Mouse (Mus musculus): ENCODE data around the gene Negr1. TPM values are rescaled to one million over a fixed set of nuclear protein-coding genes. Genes with fewer than 3 reads are reported as not detected.
A peak's percentile ranks its signal among the peaks of the same experiment; 100 is the strongest.

Gene Negr1
- total RNA-seq, 1 experiment: 0.31 TPM

DNA sequence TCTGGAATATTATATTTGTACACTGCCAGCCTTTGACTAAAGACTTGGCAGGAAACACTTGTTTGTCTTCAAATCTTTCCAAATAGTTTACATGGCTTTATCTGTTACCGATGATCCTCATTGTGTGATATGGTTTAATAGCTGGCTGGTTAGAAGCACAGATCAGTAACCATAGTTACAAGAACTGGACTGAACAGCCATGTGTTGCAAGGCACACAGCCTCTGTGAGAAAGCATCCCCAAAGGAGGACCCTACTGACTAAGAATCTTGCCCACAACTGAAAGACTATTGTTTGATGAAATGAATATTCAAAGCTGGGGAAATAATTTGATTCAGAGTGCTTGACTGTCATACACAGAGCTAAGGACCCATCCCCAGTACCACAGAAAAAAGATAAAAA, 729.7 kb downstream of the Negr1 start:
- Histone ChIP-seq H3K27ac (ENCODE audit: insufficient read depth, low read depth, low read length, poor library complexity, severe bottlenecking) (no peak overlapping the region), H3K9ac (ENCODE audit: insufficient read depth, low read depth, low read length, poor library complexity, severe bottlenecking) (no peak overlapping the region), H3K4me3 (ENCODE audit: insufficient read depth in 1 of 2, low read depth in 1 of 2, low read length in 2 of 2, poor library complexity in 1 of 2, severe bottlenecking in 1 of 2) (no peak overlapping the region), H3K36me3 (ENCODE audit: control insufficient read depth, insufficient read depth, low read length, poor library complexity, severe bottlenecking) (no peaks in the 10 kb centered on the region), H3K9me3 (ENCODE audit: control insufficient read depth, insufficient read depth, low read depth, low read length) (no peaks in the 10 kb centered on the region), H3K4me1 (ENCODE audit: control insufficient read depth in 2 of 2, insufficient read depth in 2 of 2, low read length in 2 of 2, poor library complexity in 1 of 2) (no peaks in the 10 kb centered on the region)
- DNase-seq (ENCODE audit: low read depth, low spot score): no peak
- TF ChIP-seq ZNF384 (IDR thresholded peaks at IDR 0.05; ENCODE audit: low read depth, low read length) (no peak), HCFC1 (IDR thresholded peaks at IDR 0.05; ENCODE audit: borderline replicate concordance, insufficient read depth, low read length) (no peak), ZC3H11A (IDR thresholded peaks at IDR 0.05; ENCODE audit: borderline replicate concordance, low read depth, low read length) (no peak), MAFK (IDR thresholded peaks at IDR 0.05; ENCODE audit: insufficient read depth, low read depth, low read length) (no peak), CHD2 (IDR thresholded peaks at IDR 0.05; ENCODE audit: low read depth, low read length) (no peak)
- in situ Hi-C loops (cut with MboI; ENCODE audit: low sequenced_read_pairs in 2 of 2, unreplicated experiment in 2 of 2): no loop called here

DNA sequence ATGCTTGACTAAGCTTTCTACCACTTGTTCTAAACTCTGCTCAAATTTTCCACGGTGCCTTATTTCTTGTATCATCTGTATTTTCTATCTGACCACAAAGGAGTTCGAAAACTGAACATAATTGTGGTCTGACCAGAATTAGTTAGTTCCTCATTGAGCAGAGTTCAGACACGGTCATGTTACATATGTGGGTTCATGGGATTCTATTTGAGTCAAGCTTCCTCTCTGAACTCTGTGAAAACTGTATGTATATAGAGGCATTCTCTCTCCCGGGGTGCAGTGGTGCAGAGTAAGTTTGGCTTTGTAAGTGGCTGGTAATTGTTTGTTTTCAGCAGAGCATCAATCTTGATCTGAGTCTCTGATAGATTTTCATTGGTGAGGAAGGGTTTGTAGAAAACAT, 735.6 kb downstream of the Negr1 start:
- no peaks in the 10 kb centered on the region for H3K9me3 ChIP-seq (ENCODE audit: control insufficient read depth, insufficient read depth, low read depth, low read length)
- H3K36me3 ChIP-seq (ENCODE audit: control insufficient read depth, insufficient read depth, low read length, poor library complexity, severe bottlenecking): no peaks in the 10 kb centered on the region
- no peak overlapping the region for H3K4me3 ChIP-seq (ENCODE audit: insufficient read depth in 1 of 2, low read depth in 1 of 2, low read length in 2 of 2, poor library complexity in 1 of 2, severe bottlenecking in 1 of 2)
- in situ Hi-C loops (cut with MboI; ENCODE audit: low sequenced_read_pairs in 2 of 2, unreplicated experiment in 2 of 2): no loop called here
- no peak overlapping the region for H3K9ac ChIP-seq (ENCODE audit: insufficient read depth, low read depth, low read length, poor library complexity, severe bottlenecking)
- DNase-seq (ENCODE audit: low read depth, low spot score): no peak
- TF ChIP-seq HCFC1 (IDR thresholded peaks at IDR 0.05; ENCODE audit: borderline replicate concordance, insufficient read depth, low read length) (no peak), ZC3H11A (IDR thresholded peaks at IDR 0.05; ENCODE audit: borderline replicate concordance, low read depth, low read length) (no peak), CHD2 (IDR thresholded peaks at IDR 0.05; ENCODE audit: low read depth, low read length) (no peak), MAFK (IDR thresholded peaks at IDR 0.05; ENCODE audit: insufficient read depth, low read depth, low read length) (no peak), ZNF384 (IDR thresholded peaks at IDR 0.05; ENCODE audit: low read depth, low read length) (no peak)
- no peak overlapping the region for H3K27ac ChIP-seq (ENCODE audit: insufficient read depth, low read depth, low read length, poor library complexity, severe bottlenecking)
- H3K4me1 ChIP-seq (ENCODE audit: control insufficient read depth in 2 of 2, insufficient read depth in 2 of 2, low read length in 2 of 2, poor library complexity in 1 of 2): no peaks in the 10 kb centered on the region

DNA sequence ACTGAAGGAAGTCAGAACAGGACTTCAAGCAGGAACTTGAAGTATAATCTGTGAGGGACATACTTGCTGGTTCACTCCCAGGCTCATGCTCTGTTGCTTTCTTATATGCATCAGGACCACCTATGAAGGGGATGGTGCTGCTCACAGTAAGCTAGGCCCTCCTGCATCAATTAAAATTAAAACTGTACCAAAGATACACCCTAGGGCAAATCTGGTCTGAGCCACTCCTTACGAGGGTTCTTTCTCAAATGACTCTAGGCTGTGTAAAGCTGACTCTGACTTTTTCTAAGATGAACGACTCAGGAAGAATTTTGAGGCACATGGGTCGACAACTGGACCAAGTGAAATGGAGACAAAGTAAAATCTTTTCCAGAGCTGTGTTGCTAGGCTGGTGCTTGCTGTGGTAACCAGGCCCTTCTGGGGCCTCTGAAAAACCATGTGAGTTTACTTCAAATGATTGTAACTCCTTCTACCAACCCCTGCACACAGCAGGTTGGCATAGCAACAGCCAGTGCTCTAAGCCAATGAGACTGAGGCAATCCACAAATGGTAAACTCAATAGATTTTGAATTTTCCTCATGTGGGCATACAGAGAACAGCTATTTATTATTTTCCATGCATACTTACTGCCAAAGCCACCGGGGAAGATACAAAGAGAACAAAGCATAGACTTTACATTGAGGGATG, 742.0 kb downstream of the Negr1 start:
- H3K27ac ChIP-seq (ENCODE audit: insufficient read depth, low read depth, low read length, poor library complexity, severe bottlenecking): no peak overlapping the region
- H3K4me1 ChIP-seq (ENCODE audit: control insufficient read depth in 2 of 2, insufficient read depth in 2 of 2, low read length in 2 of 2, poor library complexity in 1 of 2): no peaks in the 10 kb centered on the region
- no peak for DNase-seq (ENCODE audit: low read depth, low spot score)
- no peak overlapping the region for H3K4me3 ChIP-seq (ENCODE audit: insufficient read depth in 1 of 2, low read depth in 1 of 2, low read length in 2 of 2, poor library complexity in 1 of 2, severe bottlenecking in 1 of 2)
- TF ChIP-seq ZNF384 (IDR thresholded peaks at IDR 0.05; ENCODE audit: low read depth, low read length) (no peak), MAFK (IDR thresholded peaks at IDR 0.05; ENCODE audit: insufficient read depth, low read depth, low read length) (no peak), HCFC1 (IDR thresholded peaks at IDR 0.05; ENCODE audit: borderline replicate concordance, insufficient read depth, low read length) (no peak), ZC3H11A (IDR thresholded peaks at IDR 0.05; ENCODE audit: borderline replicate concordance, low read depth, low read length) (no peak), CHD2 (IDR thresholded peaks at IDR 0.05; ENCODE audit: low read depth, low read length) (no peak)
- in situ Hi-C loops (cut with MboI; ENCODE audit: low sequenced_read_pairs in 2 of 2, unreplicated experiment in 2 of 2): no loop called here
- no peaks in the 10 kb centered on the region for H3K9me3 ChIP-seq (ENCODE audit: control insufficient read depth, insufficient read depth, low read depth, low read length)
- no peaks in the 10 kb centered on the region for H3K36me3 ChIP-seq (ENCODE audit: control insufficient read depth, insufficient read depth, low read length, poor library complexity, severe bottlenecking)
- H3K9ac ChIP-seq (ENCODE audit: insufficient read depth, low read depth, low read length, poor library complexity, severe bottlenecking): no peak overlapping the region

GRCm38 (mm10) chr3:157321081-157321573, 759.5 kb downstream of the Negr1 start:
- no peaks in the 10 kb centered on the region for H3K36me3 ChIP-seq (ENCODE audit: control insufficient read depth, insufficient read depth, low read length, poor library complexity, severe bottlenecking)
- H3K9me3 ChIP-seq (ENCODE audit: control insufficient read depth, insufficient read depth, low read depth, low read length): no peaks in the 10 kb centered on the region
- peaks cover 8 to 12% of the 10 kb centered on the region in 2 experiments for H3K4me1 ChIP-seq (ENCODE audit: control insufficient read depth in 2 of 2, insufficient read depth in 2 of 2, low read length in 2 of 2, poor library complexity in 1 of 2)
- no peak for TF ChIP-seq ZNF384 (IDR thresholded peaks at IDR 0.05; ENCODE audit: low read depth, low read length)
- peak; percentile 69 for TF ChIP-seq CHD2 (IDR thresholded peaks at IDR 0.05; ENCODE audit: low read depth, low read length)
- peak; percentile 60; the same call in 1 of the 2 replicates for TF ChIP-seq MAFK (IDR thresholded peaks at IDR 0.05; ENCODE audit: insufficient read depth, low read depth, low read length)
- peak overlapping the region; percentile 95; the same call in 1 of the 2 replicates for H3K27ac ChIP-seq (ENCODE audit: insufficient read depth, low read depth, low read length, poor library complexity, severe bottlenecking)
- 0 out of 4 replicates have a peak overlapping the region, but pooled peaks of 1 of the 2 experiments have one; percentile 3 for H3K4me3 ChIP-seq (ENCODE audit: insufficient read depth in 1 of 2, low read depth in 1 of 2, low read length in 2 of 2, poor library complexity in 1 of 2, severe bottlenecking in 1 of 2)
- H3K9ac ChIP-seq (ENCODE audit: insufficient read depth, low read depth, low read length, poor library complexity, severe bottlenecking): no peak overlapping the region
- in situ Hi-C loops (cut with MboI; ENCODE audit: low sequenced_read_pairs in 2 of 2, unreplicated experiment in 2 of 2): no loop called here
- peak; percentile 84 for DNase-seq (ENCODE audit: low read depth, low spot score)

All from ES-E14 (cell line).